Mouse (Mus musculus) left cerebral cortex, adult 11 months (tissue): ENCODE measurements around the gene Pmm1.
"Not testable (repeated sequence)": the region's sequence is repeated elsewhere in the genome, so short reads cannot be mapped to it uniquely, and the experiment has no call there.

Experiments used
- DNase-seq: peaks from one replicate; pipeline ENCODE4 v3.0.0; 2022; ENCODE audit warnings: low spot score

Pmm1 gene

GRCm38 (mm10) chr15:81960171-81961077 lies at the start of gene Pmm1:
Pmm1 (minus strand) TSS chr15:81960930.
- DNase-seq, result peak; percentile 97

- no peak for DNase-seq
These were observed 43.5 kb upstream of the Pmm1 start for GRCm38 (mm10) chr15:82004257-82004656.

GRCm38 (mm10) chr15:81993992-81994391 lies 33.3 kb upstream of the Pmm1 start:
- DNase-seq, result no peak

- no peak for DNase-seq
These were observed 29.8 kb upstream of the Pmm1 start for GRCm38 (mm10) chr15:81990549-81990948.

GRCm38 (mm10) chr15:81989371-81990062 lies 28.8 kb upstream of the Pmm1 start:
- peak; percentile 79 for DNase-seq

GRCm38 (mm10) chr15:81987646-81988045 lies 26.9 kb upstream of the Pmm1 start, which contains the start of gene Xrcc6:
Xrcc6 (plus strand) TSS chr15:81987835.
- DNase-seq, result no peak

GRCm38 (mm10) chr15:81985267-81986161 lies 24.8 kb upstream of the Pmm1 start:
- DNase-seq, result no peak

- DNase-seq, result no peak
These were observed 21.4 kb upstream of the Pmm1 start for GRCm38 (mm10) chr15:81982173-81982572.

GRCm38 (mm10) chr15:81980321-81980720 lies 19.6 kb upstream of the Pmm1 start, which contains the start of gene 1700029P11Rik:
1700029P11Rik (plus strand) TSS chr15:81980540.
- no peak for DNase-seq

- DNase-seq, result not testable (repeated sequence)
These were observed 14.4 kb upstream of the Pmm1 start for GRCm38 (mm10) chr15:81975156-81975555.

- DNase-seq, result not testable (repeated sequence)
These were observed 9.8 kb upstream of the Pmm1 start for GRCm38 (mm10) chr15:81970498-81970897.

GRCm38 (mm10) chr15:81969635-81970034 lies 8.9 kb upstream of the Pmm1 start:
- DNase-seq, result not testable (repeated sequence)

- no peak for DNase-seq
These were observed 8.4 kb upstream of the Pmm1 start for GRCm38 (mm10) chr15:81969173-81969572.

- DNase-seq, result no peak
These were observed 7.7 kb upstream of the Pmm1 start for GRCm38 (mm10) chr15:81968447-81968846.

GRCm38 (mm10) chr15:81967821-81968220 lies 7.1 kb upstream of the Pmm1 start:
- no peak for DNase-seq

- no peak for DNase-seq
These were observed 5.5 kb upstream of the Pmm1 start for GRCm38 (mm10) chr15:81966062-81966829.

- no peak for DNase-seq
These were observed 4.3 kb upstream of the Pmm1 start for GRCm38 (mm10) chr15:81964980-81965545.

- no peak for DNase-seq
These were observed 3.5 kb upstream of the Pmm1 start for GRCm38 (mm10) chr15:81964262-81964661.

- no peak for DNase-seq
These were observed 335 bp upstream of the Pmm1 start for GRCm38 (mm10) chr15:81961078-81961451.

- no peak for DNase-seq
These were observed 1.8 kb downstream of the Pmm1 start for GRCm38 (mm10) chr15:81958906-81959305.

- no peak for DNase-seq
These were observed 3.1 kb downstream of the Pmm1 start for GRCm38 (mm10) chr15:81957598-81957997.
